Mouse (Mus musculus): Measurements from ENCODE around the gene Cfap65. TPM values are rescaled to one million over a fixed set of nuclear protein-coding genes. Genes with fewer than 3 reads are reported as not detected.
A peak's percentile ranks its signal among the peaks of the same experiment; 100 is the strongest.

Cfap65 gene
- polyA plus RNA-seq, 1 experiment from 2014 or later = 0.05 TPM

DNA sequence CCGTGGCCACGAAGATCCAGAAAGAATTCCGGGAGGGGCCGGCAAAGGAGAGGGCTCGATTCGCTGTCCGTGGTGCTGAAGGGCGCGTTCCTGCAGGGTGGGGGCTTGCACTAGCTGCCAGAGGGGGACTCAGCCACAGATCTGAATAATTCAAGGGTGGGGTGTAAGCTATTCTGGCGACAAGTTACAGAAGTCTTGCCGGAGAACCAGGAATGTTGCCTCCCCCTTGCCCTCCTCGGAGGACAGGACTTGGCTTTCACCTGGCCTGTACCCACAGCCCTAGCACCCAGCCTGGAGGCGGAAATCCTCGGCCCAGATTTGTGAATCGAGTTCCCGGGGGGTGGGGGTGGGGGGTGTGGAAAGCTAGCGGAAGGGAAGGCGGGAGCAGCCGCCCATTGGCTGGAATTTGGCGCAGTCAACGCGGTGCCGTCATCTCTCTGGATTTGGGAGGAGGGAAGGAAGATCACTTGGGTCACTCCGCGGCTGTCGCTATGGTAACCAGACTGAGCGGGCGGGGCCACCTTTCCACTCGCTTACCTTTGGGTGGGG is 77.2 kb downstream of the Cfap65 start:
- Histone ChIP-seq H3K27ac (ENCODE audit: low read depth) (no peak overlapping the region), H3K9ac (no peak overlapping the region), H3K4me2 (peak overlapping the region; percentile 58), H3K4me3 (ENCODE audit: low read depth, low read length) (peak overlapping the region; percentile 29), H3K4me1 (ENCODE audit: insufficient read depth) (peaks cover 9% of the 10 kb centered on the region; the same call in 1 of the 2 replicates), H3K27me3 (ENCODE audit: insufficient read depth, low read length) (peaks cover 66% of the 10 kb centered on the region), H3K36me3 (ENCODE audit: insufficient read depth) (no peaks in the 10 kb centered on the region), H3K9me3 (ENCODE audit: low read depth, low read length) (no peaks in the 10 kb centered on the region)
- under 1% methylated on average over 29 of the region's 29 CpGs for WGBS
- DNase-seq = peak; percentile 78
- ATAC-seq (ENCODE audit: insufficient read depth) = 0 out of 2 replicates have a peak, but pooled peaks have one; percentile 38
- TF ChIP-seq CTCF (IDR thresholded peaks at IDR 0.05; ENCODE audit: low read depth) = no peak

DNA sequence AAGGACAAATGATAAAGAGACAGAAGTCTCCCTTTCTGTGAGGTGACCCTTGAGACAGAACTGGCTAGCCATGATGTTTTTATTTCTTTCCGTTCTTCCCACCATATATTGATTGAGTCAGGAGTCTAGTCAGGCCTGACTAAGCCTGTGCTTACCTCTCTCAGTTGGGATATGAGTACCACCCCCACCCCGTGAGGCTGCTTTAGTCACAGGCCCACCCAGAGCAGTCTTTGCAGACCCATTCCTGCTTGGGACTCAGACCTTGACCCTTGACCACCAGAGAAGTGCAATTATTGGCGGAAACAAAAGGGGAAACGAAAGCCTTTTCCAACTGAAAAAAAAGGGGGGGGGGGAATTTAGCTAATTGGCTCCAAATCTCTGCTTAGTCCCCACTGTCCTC is 77.7 kb downstream of the Cfap65 start:
- ATAC-seq (ENCODE audit: insufficient read depth) = no peak
- Histone ChIP-seq H3K9ac (no peak overlapping the region), H3K4me1 (ENCODE audit: insufficient read depth) (peaks cover 9% of the 10 kb centered on the region; the same call in 1 of the 2 replicates), H3K4me2 (peak overlapping the region; percentile 58), H3K36me3 (ENCODE audit: insufficient read depth) (no peaks in the 10 kb centered on the region), H3K27me3 (ENCODE audit: insufficient read depth, low read length) (peaks cover 70% of the 10 kb centered on the region), H3K4me3 (ENCODE audit: low read depth, low read length) (peak overlapping the region; percentile 29; the same call in 1 of the 2 replicates), H3K9me3 (ENCODE audit: low read depth, low read length) (no peaks in the 10 kb centered on the region), H3K27ac (ENCODE audit: low read depth) (no peak overlapping the region)
- no peak for TF ChIP-seq CTCF (IDR thresholded peaks at IDR 0.05; ENCODE audit: low read depth)
- no peak for DNase-seq
- WGBS = 8% methylated on average over 4 of the region's 4 CpGs

DNA sequence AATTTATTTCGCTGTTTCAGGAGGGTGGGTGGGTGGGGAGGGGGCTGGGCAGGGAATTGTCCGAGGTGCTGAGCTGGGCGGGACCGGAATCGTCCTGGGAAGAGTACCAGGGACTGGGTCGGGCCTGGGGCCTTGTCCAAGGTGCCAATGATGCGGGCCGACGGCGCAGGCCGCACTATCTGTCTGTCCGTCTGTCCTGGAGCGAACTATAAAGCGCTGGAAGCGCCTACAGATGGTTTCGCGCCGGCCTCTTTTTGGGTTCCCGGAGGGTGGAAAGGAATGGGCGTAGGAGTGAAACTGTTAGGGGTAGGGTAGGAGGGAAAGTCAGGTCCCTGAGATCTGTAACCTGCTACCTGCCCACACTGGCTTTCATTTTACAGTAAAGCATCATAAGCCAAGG is 78.2 kb downstream of the Cfap65 start:
- no peaks in the 10 kb centered on the region for H3K36me3 ChIP-seq (ENCODE audit: insufficient read depth)
- peaks cover 75% of the 10 kb centered on the region for H3K27me3 ChIP-seq (ENCODE audit: insufficient read depth, low read length)
- H3K4me1 ChIP-seq (ENCODE audit: insufficient read depth) = peaks cover 9% of the 10 kb centered on the region; the same call in 1 of the 2 replicates
- no peak overlapping the region for H3K9ac ChIP-seq
- DNase-seq (no peak), ATAC-seq (ENCODE audit: insufficient read depth) (no peak)
- no peak overlapping the region for H3K4me3 ChIP-seq (ENCODE audit: low read depth, low read length)
- H3K4me2 ChIP-seq = no peak overlapping the region
- no peak for TF ChIP-seq CTCF (IDR thresholded peaks at IDR 0.05; ENCODE audit: low read depth)
- 2% methylated on average over 20 of the region's 20 CpGs for WGBS
- no peaks in the 10 kb centered on the region for H3K9me3 ChIP-seq (ENCODE audit: low read depth, low read length)
- H3K27ac ChIP-seq (ENCODE audit: low read depth) = no peak overlapping the region

DNA sequence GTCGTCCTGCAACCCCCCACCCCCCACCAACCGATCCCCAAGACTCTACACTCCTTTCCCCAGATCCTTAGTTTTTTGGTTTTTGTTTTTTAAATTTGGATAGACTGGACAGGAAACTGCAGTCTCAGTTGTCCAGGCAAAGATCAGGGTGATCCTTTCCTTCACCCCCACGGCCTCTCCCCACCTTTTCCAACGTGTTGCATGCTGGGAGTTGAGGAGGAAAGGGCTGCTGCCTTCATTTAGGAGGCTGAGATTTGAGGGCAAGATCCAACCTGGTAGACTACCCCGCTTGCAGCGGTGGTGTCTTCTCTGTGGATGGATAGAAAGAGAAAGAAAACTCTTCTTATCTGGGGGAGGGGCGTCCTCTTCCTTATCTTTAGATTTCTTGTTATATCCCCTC is 78.6 kb downstream of the Cfap65 start:
- H3K4me3 ChIP-seq (ENCODE audit: low read depth, low read length) = no peak overlapping the region
- H3K9me3 ChIP-seq (ENCODE audit: low read depth, low read length) = no peaks in the 10 kb centered on the region
- H3K27me3 ChIP-seq (ENCODE audit: insufficient read depth, low read length) = peaks cover 79% of the 10 kb centered on the region
- no peak for TF ChIP-seq CTCF (IDR thresholded peaks at IDR 0.05; ENCODE audit: low read depth)
- no peak overlapping the region for H3K27ac ChIP-seq (ENCODE audit: low read depth)
- H3K4me1 ChIP-seq (ENCODE audit: insufficient read depth) = peaks cover 9% of the 10 kb centered on the region; the same call in 1 of the 2 replicates
- no peak overlapping the region for H3K4me2 ChIP-seq
- DNase-seq (no peak), ATAC-seq (ENCODE audit: insufficient read depth) (no peak)
- no peak overlapping the region for H3K9ac ChIP-seq
- H3K36me3 ChIP-seq (ENCODE audit: insufficient read depth) = no peaks in the 10 kb centered on the region
- 3% methylated on average over 7 of the region's 7 CpGs for WGBS

DNA sequence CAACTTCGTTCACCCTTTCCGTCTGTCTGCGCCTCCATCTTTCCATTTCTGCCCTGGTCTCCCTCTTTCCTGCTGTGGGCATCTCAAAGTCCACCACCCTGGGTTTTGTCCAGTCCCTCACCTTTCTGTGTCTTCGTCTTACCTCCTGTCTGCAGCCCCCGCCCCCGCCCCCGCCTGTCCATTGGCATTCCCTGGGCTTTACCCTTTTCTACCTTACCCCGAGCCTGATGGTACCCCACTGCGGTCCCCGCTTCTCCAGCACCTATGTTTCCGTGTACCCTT is 79.0 kb downstream of the Cfap65 start:
- Histone ChIP-seq H3K4me3 (ENCODE audit: low read depth, low read length) (peak overlapping the region; percentile 59; the same call in 1 of the 2 replicates), H3K9ac (no peak overlapping the region), H3K36me3 (ENCODE audit: insufficient read depth) (no peaks in the 10 kb centered on the region), H3K4me1 (ENCODE audit: insufficient read depth) (peaks cover 9% of the 10 kb centered on the region; the same call in 1 of the 2 replicates), H3K27ac (ENCODE audit: low read depth) (no peak overlapping the region), H3K9me3 (ENCODE audit: low read depth, low read length) (no peaks in the 10 kb centered on the region), H3K4me2 (peak overlapping the region; percentile 95; the same call in 1 of the 2 replicates), H3K27me3 (ENCODE audit: insufficient read depth, low read length) (peaks cover 83% of the 10 kb centered on the region)
- no peak for TF ChIP-seq CTCF (IDR thresholded peaks at IDR 0.05; ENCODE audit: low read depth)
- no peak for ATAC-seq (ENCODE audit: insufficient read depth)
- no peak for DNase-seq
- 4% methylated on average over 11 of the region's 11 CpGs for WGBS

DNA sequence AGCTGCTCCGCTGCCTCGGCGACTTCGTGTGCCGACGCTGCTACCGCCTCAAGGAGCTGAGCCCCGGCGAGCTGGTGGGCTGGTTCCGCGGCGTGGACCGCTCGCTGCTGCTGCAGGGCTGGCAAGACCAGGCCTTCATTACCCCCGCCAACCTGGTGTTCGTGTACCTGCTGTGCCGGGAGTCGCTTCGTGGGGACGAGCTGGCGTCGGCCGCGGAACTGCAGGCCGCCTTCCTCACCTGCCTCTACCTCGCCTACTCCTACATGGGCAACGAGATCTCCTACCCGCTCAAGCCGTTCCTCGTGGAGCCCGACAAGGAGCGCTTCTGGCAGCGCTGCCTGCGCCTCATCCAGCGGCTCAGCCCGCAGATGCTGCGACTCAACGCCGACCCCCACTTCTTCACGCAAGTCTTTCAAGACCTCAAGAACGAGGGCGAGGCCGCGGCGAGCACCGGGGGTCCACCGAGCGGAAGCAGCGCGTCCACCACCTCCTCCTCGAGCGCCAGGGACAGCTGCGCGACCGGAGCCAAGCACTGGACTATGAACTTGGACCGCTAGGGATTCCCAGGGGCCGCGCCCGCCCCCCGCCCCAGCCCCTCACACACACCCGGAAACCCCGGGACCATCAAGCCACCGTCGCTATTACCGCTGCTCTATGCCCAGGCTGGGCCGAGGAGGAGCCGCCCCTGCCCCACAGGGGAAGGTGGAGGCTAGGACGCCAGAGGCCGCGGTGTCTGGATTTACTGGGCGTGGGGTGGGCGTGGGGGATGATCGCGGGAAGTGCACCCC is 79.6 kb downstream of the Cfap65 start:
- H3K27me3 ChIP-seq (ENCODE audit: insufficient read depth, low read length) = peaks cover 88% of the 10 kb centered on the region
- H3K4me3 ChIP-seq (ENCODE audit: low read depth, low read length) = peak overlapping the region; percentile 59
- H3K27ac ChIP-seq (ENCODE audit: low read depth) = no peak overlapping the region
- WGBS = under 1% methylated on average over 73 of the region's 74 CpGs
- peaks cover 9% of the 10 kb centered on the region; the same call in 1 of the 2 replicates for H3K4me1 ChIP-seq (ENCODE audit: insufficient read depth)
- peak overlapping the region; percentile 95 for H3K4me2 ChIP-seq
- no peak for TF ChIP-seq CTCF (IDR thresholded peaks at IDR 0.05; ENCODE audit: low read depth)
- no peaks in the 10 kb centered on the region for H3K9me3 ChIP-seq (ENCODE audit: low read depth, low read length)
- ATAC-seq (ENCODE audit: insufficient read depth) (no peak), DNase-seq (peak; percentile 13)
- peak overlapping the region; percentile 42; the same call in 1 of the 2 replicates for H3K9ac ChIP-seq
- H3K36me3 ChIP-seq (ENCODE audit: insufficient read depth) = no peaks in the 10 kb centered on the region

DNA sequence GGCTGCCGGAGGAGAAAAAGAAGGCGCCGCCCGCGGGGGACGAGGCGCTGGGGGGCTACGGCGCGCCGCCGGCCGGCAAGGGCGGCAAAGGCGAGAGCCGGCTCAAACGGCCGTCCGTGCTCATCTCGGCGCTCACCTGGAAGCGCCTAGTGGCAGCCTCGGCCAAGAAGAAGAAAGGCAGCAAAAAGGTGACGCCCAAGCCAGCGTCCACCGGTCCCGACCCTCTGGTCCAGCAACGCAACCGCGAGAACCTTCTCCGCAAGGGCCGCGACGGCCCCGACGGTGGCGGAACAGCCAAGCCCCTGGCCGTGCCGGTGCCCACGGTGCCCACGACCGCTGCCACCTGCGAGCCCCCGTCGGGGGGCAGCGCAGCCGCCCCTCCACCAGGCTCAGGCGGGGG is 80.2 kb downstream of the Cfap65 start:
- peak overlapping the region; percentile 42 for H3K9ac ChIP-seq

More for the DNA sequence above, 80.2 kb downstream of the Cfap65 start:
- TF ChIP-seq CTCF (IDR thresholded peaks at IDR 0.05; ENCODE audit: low read depth) = no peak
- no peak overlapping the region for H3K27ac ChIP-seq (ENCODE audit: low read depth)
- WGBS = under 1% methylated on average over 48 of the region's 48 CpGs
- H3K4me2 ChIP-seq = peak overlapping the region; percentile 95
- no peaks in the 10 kb centered on the region for H3K9me3 ChIP-seq (ENCODE audit: low read depth, low read length)
- DNase-seq (peak; percentile 13), ATAC-seq (ENCODE audit: insufficient read depth) (no peak)
- peak overlapping the region; percentile 59 for H3K4me3 ChIP-seq (ENCODE audit: low read depth, low read length)
- peaks cover 95% of the 10 kb centered on the region for H3K27me3 ChIP-seq (ENCODE audit: insufficient read depth, low read length)
- peaks cover 9% of the 10 kb centered on the region; the same call in 1 of the 2 replicates for H3K4me1 ChIP-seq (ENCODE audit: insufficient read depth)
- H3K36me3 ChIP-seq (ENCODE audit: insufficient read depth) = no peaks in the 10 kb centered on the region
